Mouse (Mus musculus) hindbrain, embryonic 11.5 days (tissue): ENCODE measurements around the gene Xirp1. TPM values are rescaled to one million over a fixed set of nuclear protein-coding genes. Genes with fewer than 3 reads are reported as not detected.

Source experiments
- ATAC-seq: fragments of 200-750 bp; cut with Nextera tagmentation; 2 replicates; pipeline ENCODE4 v1.8.0; 2017; ENCODE audit warnings: mild to moderate bottlenecking, moderate TSS enrichment, moderate library complexity; ENCODE audit not compliant: low FRiP score
- DNase-seq: peaks from one replicate; pipeline ENCODE4 v3.0.0-alpha.2; 2015; ENCODE audit warnings: low spot score
- H3K27ac ChIP-seq: fragments of 300-500 bp; sonication (generic); 2 replicates; pipeline ENCODE4 v1.5.1; 2014; ENCODE audit warnings: mild to moderate bottlenecking, low read depth, low read length
- H3K27me3 ChIP-seq: fragments of 300-500 bp; sonication (generic); 2 replicates; pipeline ENCODE4 v1.6.1; 2014; ENCODE audit warnings: mild to moderate bottlenecking, low read length, moderate library complexity, mixed read lengths; ENCODE audit not compliant: control insufficient read depth, insufficient read depth
- H3K36me3 ChIP-seq: fragments of 300-500 bp; sonication (generic); 2 replicates; pipeline ENCODE4 v1.6.1; 2014; ENCODE audit warnings: mild to moderate bottlenecking, low read length, moderate library complexity, mixed read lengths; ENCODE audit not compliant: control insufficient read depth, insufficient read depth
- H3K4me1 ChIP-seq: fragments of 300-500 bp; sonication (generic); replicated peaks from 2 replicates; pipeline ENCODE4 v1.6.1; 2014; ENCODE audit warnings: low read length, mixed read lengths; ENCODE audit not compliant: control insufficient read depth, insufficient read depth
- H3K4me2 ChIP-seq: fragments of 300-500 bp; sonication (generic); replicated peaks from 2 replicates; pipeline ENCODE4 v1.6.1; 2014; ENCODE audit warnings: mild to moderate bottlenecking, low read depth, low read length
- H3K4me3 ChIP-seq: fragments of 300-500 bp; sonication (generic); 2 replicates; pipeline ENCODE4 v1.5.1; 2014; ENCODE audit warnings: low read depth, low read length
- H3K9ac ChIP-seq: fragments of 300-500 bp; sonication (generic); 2 replicates; pipeline ENCODE4 v1.6.1; 2014; ENCODE audit warnings: low read depth, low read length
- H3K9me3 ChIP-seq: fragments of 300-500 bp; sonication (generic); 2 replicates; pipeline ENCODE4 v1.6.1; 2016; ENCODE audit warnings: low read length; ENCODE audit not compliant: control insufficient read depth
- WGBS: fragments of 180-500 bp; shearing (Covaris S2); extraction: QIAGEN DNeasy Blood & Tissue Kit; methylation state at CpG from one replicate; pipeline ENCODE4 v1.1.7; 2014; 5-methylcytosine and 5-hydroxymethylcytosine counted together
- polyA plus RNA-seq: library from polyadenylated mRNA; unstranded; fragments of >200 nt; fragmentation: Nextera tagmentation; extraction: Ambion mirVana; gene quantifications from 2 replicates; pipeline ENCODE4 v1.2.1, GENCODE M21; 2014

Gene Xirp1
- polyA plus RNA-seq, 1 experiment from 2014 or later, result not detected

GRCm38 (mm10) chr9:120027401-120028151 is 4.2 kb upstream of the Xirp1 start:
- Histone ChIP-seq H3K9me3 (no peaks in the 10 kb centered on the region), H3K27ac (no peak overlapping the region), H3K9ac (no peak overlapping the region), H3K4me3 (no peak overlapping the region), H3K4me2 (no peak overlapping the region), H3K36me3 (no peaks in the 10 kb centered on the region), H3K4me1 (no peaks in the 10 kb centered on the region), H3K27me3 (no peaks in the 10 kb centered on the region)
- peak; percentile 78 for DNase-seq
- ATAC-seq, result no peak
- 32% methylated on average over 13 of the region's 14 CpGs for WGBS

GRCm38 (mm10) chr9:120024625-120025024 is 1.2 kb upstream of the Xirp1 start:
- ATAC-seq (no peak), DNase-seq (no peak)
- Histone ChIP-seq H3K36me3 (no peaks in the 10 kb centered on the region), H3K27ac (no peak overlapping the region), H3K27me3 (no peaks in the 10 kb centered on the region), H3K4me3 (no peak overlapping the region), H3K9me3 (no peaks in the 10 kb centered on the region), H3K4me2 (no peak overlapping the region), H3K9ac (no peak overlapping the region), H3K4me1 (no peaks in the 10 kb centered on the region)
- 86% methylated on average over 5 of the region's 5 CpGs for WGBS

- no peak for ATAC-seq
- Histone ChIP-seq H3K36me3 (no peaks in the 10 kb centered on the region), H3K4me3 (no peak overlapping the region), H3K4me1 (no peaks in the 10 kb centered on the region), H3K4me2 (no peak overlapping the region), H3K27ac (no peak overlapping the region), H3K27me3 (no peaks in the 10 kb centered on the region), H3K9me3 (no peaks in the 10 kb centered on the region), H3K9ac (no peak overlapping the region)
- DNase-seq, result no peak
- 85% methylated on average over 10 of the region's 10 CpGs for WGBS
Observed at GRCm38 (mm10) chr9:120024171-120024570, 773 bp upstream of the Xirp1 start.

GRCm38 (mm10) chr9:120021164-120021563 is 2.2 kb downstream of the Xirp1 start:
- H3K4me3 ChIP-seq, result no peak overlapping the region
- whole genome bisulfite sequencing, result 72% methylated on average over 5 of the region's 5 CpGs
- H3K4me1 ChIP-seq, result no peaks in the 10 kb centered on the region; the same call in 1 of the 2 replicates
- no peaks in the 10 kb centered on the region for H3K27me3 ChIP-seq
- no peaks in the 10 kb centered on the region for H3K36me3 ChIP-seq
- H3K9ac ChIP-seq, result no peak overlapping the region
- H3K4me2 ChIP-seq, result no peak overlapping the region
- H3K27ac ChIP-seq, result no peak overlapping the region
- no peaks in the 10 kb centered on the region for H3K9me3 ChIP-seq
- DNase-seq (no peak), ATAC-seq (no peak)

- WGBS, result 43% methylated on average over 7 of the region's 7 CpGs
- no peak for ATAC-seq
Observed at GRCm38 (mm10) chr9:120020285-120020890, 3.0 kb downstream of the Xirp1 start.

GRCm38 (mm10) chr9:120016956-120017355 is 6.4 kb downstream of the Xirp1 start:
- H3K4me2 ChIP-seq, result no peak overlapping the region
- no peak overlapping the region; the same call in 1 of the 2 replicates for H3K27ac ChIP-seq
- H3K9ac ChIP-seq, result no peak overlapping the region
- H3K36me3 ChIP-seq, result no peaks in the 10 kb centered on the region
- no peaks in the 10 kb centered on the region for H3K9me3 ChIP-seq
- WGBS, result 67% methylated on average over 10 of the region's 10 CpGs
- no peak overlapping the region for H3K4me3 ChIP-seq
- no peaks in the 10 kb centered on the region for H3K27me3 ChIP-seq
- ATAC-seq, result no peak
- no peak for DNase-seq
- no peaks in the 10 kb centered on the region; the same call in 1 of the 2 replicates for H3K4me1 ChIP-seq

More at GRCm38 (mm10) chr9:120020285-120020890, 3.0 kb downstream of the Xirp1 start:
- Histone ChIP-seq H3K4me2 (no peak overlapping the region), H3K4me3 (no peak overlapping the region), H3K36me3 (no peaks in the 10 kb centered on the region), H3K27ac (no peak overlapping the region), H3K9ac (no peak overlapping the region), H3K9me3 (no peaks in the 10 kb centered on the region), H3K4me1 (no peaks in the 10 kb centered on the region; the same call in 1 of the 2 replicates), H3K27me3 (no peaks in the 10 kb centered on the region)
- DNase-seq, result peak; percentile 82

GRCm38 (mm10) chr9:120014828-120015227 is 8.6 kb downstream of the Xirp1 start:
- no peaks in the 10 kb centered on the region for H3K36me3 ChIP-seq
- H3K27ac ChIP-seq, result no peak overlapping the region
- no peaks in the 10 kb centered on the region; the same call in 1 of the 2 replicates for H3K27me3 ChIP-seq
- H3K9ac ChIP-seq, result no peak overlapping the region
- DNase-seq (no peak), ATAC-seq (no peak)
- H3K4me2 ChIP-seq, result no peak overlapping the region
- 61% methylated on average over 6 of the region's 6 CpGs for WGBS
- H3K4me1 ChIP-seq, result no peaks in the 10 kb centered on the region; the same call in 1 of the 2 replicates
- no peak overlapping the region for H3K4me3 ChIP-seq
- no peaks in the 10 kb centered on the region for H3K9me3 ChIP-seq

GRCm38 (mm10) chr9:120013251-120013820 is 10.1 kb downstream of the Xirp1 start:
- ATAC-seq (no peak), DNase-seq (no peak)
- Histone ChIP-seq H3K27ac (no peak overlapping the region), H3K9ac (no peak overlapping the region), H3K4me2 (no peak overlapping the region), H3K27me3 (no peaks in the 10 kb centered on the region; the same call in 1 of the 2 replicates), H3K4me3 (no peak overlapping the region), H3K36me3 (no peaks in the 10 kb centered on the region), H3K4me1 (no peaks in the 10 kb centered on the region; the same call in 1 of the 2 replicates), H3K9me3 (no peaks in the 10 kb centered on the region)
- WGBS, result 79% methylated on average over 11 of the region's 11 CpGs
